Mouse (Mus musculus): ENCODE measurements around the gene Itgav.
"Not testable (repeated sequence)": the region's sequence is repeated elsewhere in the genome, so short reads cannot be mapped to it uniquely, and the experiment has no call there.

The Itgav gene

DNA sequence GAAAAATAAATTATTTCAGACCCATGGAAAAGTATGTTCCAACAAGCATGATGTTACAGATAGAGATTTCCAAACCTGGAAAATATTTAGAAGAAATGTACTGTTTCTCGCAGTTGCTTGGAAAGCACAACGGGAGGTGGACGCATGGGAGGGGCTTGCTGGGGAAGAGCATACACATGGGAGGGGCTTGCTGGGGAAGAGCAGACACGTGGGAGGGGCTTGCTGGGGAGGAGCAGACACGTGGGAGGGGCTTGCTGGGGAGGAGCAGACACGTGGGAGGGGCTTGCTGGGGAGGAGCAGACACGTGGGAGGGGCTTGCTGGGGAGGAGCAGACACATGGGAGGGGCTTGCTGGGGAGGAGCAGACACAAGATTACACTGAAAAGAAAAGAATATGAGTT lies 10.9 kb upstream of the Itgav start:
- not testable (repeated sequence) for DNase-seq

DNA sequence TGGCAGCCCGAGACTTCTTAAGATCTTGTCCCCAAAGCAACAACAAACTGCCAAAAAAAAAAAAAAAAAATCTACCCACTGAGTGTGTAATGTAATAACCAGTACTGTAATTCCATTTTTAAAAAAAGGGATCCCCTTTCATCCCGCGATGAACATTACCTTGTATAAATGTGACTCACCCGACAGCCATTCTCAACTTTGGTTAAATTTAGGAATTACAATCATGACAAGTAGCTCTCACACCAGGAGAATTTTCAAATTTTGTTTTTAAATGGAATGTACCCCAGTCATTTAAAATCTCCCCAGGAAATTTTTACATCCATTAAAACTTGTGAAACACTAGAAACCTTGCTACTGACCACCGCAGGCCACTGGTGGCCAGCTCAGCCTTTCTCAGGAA lies 10.3 kb upstream of the Itgav start:
- no peak for DNase-seq

DNA sequence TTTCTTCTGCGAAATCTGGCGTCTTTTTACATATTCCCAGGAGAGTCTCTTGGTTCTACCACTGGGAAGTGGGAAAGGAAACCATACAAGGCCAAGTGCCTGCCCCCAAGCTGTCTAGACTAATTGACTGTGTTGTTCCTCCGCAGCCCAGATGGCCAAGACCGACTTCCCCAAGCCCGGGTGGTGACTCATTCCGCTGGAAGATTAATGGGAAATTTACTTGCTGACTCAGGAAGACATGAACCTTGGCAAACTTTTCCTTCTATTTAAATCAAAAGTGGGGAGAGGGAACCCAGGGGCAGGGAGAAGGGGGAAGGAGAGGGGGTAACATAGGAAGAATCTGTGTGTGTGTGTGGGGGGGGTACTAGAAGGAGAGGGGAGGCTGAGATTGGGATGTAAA lies 9.4 kb upstream of the Itgav start:
- no peak for DNase-seq

DNA sequence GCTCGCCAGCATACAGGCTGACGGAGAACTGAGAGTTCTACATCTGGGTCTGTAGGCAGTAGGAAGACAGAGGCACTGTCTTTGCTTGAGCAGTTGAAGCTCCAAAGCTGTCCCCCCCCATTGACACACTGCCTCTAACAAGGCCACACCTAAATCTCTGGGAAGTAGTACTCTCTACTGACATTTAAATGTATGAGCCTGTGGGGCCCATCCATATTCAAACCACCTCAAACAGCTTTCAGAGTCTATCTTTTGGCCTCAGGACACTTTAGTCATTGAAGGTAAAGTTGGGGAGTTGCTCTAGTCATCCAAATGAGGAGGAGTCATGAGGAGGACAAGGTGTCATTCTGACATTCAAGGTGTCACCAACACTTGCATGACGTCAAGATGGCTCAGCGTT lies 5.9 kb upstream of the Itgav start:
- no peak for DNase-seq

DNA sequence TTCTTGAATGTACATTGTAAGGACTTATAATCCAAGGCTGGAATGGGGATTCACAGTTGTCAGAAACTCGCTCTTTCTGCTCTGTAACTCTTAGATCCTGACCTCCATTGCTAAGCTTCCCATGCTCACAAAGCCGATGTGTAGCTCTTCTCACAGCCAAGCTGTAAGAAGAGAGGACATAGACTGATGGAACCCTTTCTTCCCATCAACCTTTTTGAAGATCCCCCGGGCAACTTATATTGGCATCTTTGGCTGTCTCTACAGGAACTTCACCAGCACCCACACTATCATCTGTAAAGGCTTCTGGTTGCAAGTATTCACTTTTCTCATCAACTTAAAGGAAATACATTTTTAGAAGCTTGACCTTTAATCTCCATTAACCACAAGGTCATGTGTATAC lies 2.6 kb upstream of the Itgav start:
- DNase-seq = no peak

DNA sequence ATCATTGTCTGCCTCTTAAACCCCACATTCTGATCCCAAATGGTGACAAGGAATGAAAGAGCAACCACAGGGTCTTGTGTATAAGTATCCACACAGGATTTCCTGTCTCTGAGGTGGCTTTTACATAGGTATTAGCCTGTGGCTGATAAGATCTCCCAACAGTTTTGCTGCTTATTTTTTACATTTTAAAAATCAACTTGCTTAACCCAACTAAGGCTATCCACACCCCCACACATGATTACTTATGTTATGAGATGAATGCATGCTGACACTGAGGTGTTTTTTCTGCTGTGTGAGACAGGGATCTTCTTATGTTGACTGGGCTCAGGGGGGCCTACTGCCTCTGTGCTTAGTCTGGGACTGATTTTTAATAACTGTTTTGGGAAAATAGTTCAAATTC lies 1.3 kb upstream of the Itgav start:
- no peak for DNase-seq

DNA sequence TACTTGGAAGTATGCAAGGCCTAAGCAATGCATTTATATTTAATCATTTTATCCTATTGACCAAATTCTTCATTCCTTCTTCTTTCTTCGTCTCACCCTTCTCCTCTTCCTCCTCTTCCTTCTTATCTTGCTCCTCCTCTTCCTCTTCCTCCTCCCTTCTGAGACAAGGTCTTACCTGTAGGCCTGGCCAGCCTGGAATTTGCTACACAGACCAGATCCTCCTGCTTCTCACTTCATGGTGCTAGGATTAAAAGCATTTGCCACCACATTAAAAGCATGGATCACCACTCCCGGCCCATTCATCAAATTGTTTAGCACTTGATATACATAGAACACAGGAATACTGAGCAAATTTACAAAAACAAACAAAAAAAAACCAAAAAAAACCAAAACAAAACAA lies 851 bp upstream of the Itgav start:
- DNase-seq = no peak

DNA sequence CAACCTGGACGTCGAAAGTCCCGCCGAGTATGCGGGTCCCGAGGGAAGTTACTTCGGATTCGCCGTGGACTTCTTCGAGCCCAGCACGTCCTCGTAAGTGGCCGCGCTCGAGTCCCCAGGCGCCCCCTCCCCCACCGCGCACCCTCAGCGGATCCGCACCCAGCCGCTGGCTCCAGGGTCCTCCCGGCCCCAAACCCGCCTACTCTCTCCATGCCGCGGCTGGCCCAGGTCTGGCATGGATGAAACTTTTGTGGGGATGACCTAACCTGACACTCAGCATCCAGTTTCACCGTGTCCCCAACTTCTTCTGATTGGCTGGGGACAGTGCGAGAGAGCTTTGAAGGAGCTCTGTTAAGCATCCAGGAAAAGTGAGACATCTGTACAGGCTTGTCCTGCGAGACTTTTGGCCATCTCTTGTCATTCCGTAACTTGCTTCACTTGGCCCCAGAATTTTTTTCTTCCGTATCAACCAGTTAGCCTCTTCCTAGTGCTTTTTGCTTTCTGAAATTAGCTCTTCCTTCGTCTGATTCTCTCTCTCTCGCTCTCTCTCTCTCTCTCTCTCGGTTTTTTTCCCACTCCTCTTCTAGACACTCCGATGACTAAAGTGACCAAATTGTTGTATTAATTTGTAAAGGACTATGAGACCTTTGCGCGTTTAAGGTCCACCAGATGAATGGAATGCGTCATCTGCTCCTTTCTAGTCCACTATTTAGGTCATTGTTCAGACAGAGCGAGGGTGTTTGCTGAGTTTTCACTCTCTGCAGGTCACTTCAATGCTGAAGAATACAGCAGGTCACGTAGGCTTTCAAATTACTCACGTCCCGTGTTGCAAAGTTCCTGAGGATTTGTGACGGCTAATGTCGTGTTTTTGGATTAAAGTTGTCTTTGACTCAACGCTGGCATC lies 882 bp downstream of the Itgav start:
- DNase-seq = peak; percentile 37

DNA sequence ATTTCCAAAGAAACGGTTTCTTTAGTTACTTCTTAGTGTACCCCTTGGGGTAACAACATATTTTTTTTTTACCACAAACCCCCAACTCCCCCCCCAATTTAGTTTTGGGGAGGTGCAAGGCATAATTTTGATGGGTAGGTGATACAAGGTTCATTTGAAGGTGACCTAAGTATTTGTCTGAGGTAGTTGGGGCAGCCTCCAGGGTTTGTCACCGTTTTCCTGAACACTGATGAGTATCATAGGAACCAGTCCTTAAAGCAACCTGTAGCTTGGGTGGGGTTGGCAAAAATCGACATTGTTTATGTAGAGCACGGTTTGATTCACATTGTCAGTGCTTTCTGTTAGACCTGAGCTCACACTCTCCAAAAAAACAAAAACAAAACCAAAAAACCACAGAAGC lies 1.6 kb downstream of the Itgav start:
- no peak for DNase-seq

DNA sequence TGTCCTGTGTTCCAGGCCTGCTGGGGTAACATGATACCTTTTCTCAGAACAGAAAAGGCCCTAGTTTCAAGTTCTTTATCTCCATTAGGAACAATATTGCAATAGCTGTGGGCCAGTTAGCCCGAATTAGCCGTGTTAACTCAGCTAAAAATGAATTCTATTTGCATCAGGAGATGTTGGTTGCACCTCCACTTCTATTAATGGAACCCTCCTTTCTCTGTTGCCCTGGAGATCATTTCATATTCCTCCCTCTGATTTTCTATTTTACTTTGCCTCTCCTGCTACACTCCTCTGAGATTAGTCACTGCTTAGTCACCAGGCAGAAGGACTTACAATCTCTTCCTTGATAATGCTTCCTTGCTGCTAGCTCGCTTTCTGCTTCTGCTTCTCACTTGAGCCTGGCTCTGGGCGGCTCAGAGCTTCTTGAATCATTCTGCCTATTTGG lies 4.1 kb downstream of the Itgav start:
- no peak for DNase-seq

DNA sequence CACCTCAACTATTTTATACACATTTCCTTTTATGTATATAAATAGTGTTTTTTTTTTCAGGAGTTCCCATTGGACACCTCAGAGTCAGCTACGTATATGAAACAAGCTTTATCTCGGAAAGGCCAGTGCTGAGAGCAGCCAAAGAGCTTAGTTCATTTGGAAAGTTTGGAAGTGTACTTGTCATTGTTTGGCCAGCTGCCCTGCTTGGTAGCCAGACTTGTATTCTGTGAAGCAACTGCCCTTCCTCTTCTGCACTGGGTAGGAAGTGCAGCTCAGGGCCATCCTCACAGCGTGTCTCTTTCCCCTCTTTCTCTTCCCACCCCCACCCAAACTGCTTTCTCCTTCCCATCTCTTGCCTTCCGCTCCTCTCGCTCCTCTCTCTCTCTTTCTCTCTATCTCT lies 5.1 kb downstream of the Itgav start:
- no peak for DNase-seq

DNA sequence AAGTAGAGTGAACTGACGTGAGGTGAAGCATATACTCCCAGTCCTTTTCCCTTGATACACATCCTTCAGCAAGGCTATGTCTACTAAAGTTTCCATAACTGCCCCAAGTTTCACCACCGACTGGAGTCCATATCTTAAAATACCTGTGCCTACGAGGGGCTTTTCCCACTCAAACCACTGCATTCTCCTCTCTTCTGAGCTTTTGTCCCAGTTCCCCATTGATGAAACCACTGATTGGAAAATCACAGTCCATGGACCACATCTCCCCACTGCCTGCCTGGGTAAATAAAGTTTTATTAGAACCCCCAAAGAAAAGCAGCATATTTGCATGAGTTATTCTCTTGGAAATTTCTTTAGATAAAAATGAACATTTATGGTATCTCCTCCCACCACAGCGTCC lies 8.7 kb downstream of the Itgav start:
- DNase-seq = no peak

DNA sequence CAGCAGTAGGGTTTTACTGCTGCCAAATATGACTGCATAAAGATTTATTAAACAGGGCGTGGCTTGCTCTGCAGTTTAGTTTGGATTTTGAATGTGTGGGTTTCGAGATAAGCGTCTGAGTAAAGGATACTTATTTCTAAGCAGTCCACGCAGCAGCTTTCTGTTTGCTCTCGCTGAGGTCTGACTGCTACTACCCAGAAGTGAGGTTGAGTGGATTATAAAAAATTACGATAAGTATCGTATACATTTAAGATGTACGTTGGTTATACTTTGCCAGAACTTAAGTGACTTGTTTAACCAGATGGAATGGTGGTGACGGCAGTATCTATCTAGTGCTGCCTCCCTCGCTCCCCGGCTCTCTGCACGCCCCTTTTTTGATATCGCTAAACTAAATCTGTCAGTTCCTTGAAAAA lies 9.8 kb downstream of the Itgav start:
- DNase-seq = no peak

DNA sequence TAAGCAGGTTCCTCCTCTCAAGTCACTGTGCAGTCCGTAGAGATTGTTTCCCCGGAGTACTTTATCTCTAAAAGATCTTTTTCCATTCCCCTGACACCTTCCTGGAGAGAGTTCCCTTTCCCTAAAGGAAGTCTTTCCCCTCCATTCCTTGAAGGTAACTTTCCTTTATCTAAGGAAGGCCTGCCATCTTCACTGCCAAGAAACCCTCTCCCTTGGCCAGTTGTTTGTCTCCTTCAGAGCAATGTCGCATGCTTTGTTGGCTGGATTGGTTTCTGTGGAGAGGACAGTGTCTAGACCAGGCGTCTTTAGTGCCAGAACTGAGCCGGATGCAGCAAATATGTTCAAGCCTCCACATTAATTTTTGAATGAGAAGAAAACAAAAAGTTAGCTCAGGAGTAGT lies 11.1 kb downstream of the Itgav start:
- no peak for DNase-seq

DNA sequence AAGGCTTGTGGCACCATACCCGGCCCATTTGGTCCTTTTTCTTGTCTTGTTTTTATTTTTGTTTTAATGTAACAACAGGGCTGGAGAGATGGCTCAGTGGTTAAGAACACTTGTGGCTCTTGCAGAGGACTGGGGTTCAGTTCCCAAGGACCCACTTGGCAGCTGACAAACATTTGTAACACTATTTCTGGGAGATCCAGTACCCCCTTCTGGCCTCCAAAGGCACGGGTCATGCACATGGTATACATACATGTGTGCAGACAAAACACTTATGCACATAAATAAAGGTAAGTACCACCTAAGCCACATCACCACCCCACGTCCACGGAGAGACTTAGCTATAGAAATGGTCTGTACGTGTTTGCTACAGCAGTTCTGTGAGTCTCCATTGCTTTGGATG lies 12.6 kb downstream of the Itgav start:
- DNase-seq = no peak

DNA sequence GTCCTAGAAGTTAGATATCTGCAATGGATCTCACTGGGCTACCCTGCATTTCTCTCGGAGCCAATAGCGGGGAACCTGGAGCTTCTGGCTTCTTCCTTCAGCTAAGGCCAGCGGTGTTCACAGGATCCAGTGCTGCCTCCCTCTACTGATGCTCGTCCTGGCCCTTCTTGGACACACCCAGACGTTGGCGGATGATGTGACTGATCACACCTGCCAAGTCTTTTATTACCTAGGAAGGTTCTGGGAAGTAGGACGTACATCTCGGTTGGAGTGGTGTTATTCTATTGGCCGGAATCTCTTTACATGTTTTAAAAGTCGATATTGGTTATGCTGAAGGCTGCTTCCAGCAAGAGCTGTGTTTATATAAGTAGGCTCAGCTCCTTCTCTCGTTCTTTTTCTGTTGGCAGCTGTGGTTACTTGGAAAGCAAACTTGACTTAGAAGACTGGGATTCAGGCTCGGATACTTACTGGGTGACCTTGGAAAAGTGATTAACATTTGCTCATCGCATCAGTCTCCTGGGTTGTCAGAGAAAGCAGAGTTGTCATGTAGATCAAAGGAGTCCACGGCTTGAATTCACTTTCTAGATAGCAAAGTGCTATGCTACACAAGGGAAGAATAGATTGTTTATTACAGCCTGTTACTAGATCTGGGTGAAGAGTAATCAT lies 14.5 kb downstream of the Itgav start:
- no peak for DNase-seq

DNA sequence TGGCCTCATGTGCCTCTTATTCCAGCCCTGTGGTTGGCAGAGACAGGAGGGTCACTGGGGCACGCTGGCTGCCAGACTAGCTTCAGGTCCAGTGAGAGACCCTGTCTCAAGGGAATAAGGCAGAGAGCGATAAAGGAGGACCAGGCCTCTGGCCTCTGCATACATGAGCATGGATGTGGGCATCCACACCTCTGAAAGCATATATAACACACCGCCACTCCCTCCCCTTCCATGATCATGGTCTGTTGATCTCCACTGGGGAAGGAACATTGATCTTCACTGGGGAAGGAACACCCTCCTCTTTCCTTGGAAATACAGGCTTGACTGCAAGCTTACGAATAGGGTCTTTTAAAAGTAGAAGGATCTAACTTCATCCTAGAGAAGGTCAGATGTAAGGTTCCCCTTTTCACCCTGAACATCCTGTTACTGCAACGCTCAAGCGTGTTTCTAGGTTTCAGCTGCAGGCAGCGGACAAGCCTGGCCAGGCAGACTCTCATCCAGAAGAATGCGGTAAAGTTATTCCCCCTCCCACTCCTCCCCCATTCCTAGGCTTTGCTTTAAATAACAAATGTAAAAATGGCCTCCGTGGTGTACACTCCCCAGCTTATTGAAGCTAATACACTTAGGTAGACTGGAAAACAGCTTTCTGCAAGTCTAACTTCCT lies 15.4 kb downstream of the Itgav start:
- no peak for DNase-seq

DNA sequence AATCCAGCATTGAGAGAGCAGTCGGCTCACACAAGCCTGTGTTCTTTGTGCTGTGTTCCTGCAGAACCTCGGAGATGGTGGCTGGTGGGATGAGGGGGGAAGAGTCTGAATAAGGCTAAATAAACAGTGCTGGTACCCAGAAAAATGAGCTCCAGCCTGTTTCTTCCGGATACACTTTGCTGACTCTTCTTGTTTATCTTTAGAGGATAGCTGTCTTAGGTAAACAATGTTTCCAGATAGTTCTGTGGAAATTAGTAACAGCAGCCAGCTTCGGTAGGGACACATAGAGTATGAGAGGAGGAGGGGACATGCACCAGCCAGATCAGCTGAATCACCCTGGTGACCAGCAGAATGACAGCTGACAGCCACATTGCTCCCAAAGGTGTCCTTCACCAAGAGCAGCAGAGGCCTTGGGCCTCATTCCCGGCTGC lies 16.4 kb downstream of the Itgav start:
- DNase-seq = no peak

DNA sequence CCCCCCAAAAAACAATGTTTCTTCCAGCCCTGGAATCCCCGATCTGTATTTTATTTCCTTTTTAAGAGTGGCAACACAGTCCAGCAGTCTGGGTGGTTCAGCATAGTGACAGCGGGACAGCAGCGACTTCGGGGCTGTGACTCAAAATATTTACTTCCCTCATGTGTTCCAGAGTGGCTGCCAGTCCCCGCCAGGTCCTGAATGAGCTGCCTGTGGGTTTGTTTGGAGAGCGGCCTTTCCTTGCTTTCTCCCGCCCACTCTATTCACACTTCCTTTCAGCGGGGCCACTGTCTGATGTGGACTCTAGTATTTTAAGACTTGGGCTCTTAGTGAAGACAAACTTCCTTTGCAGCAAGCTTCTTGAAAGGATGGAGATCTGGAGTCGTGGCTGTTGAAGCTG lies 18.0 kb downstream of the Itgav start:
- no peak for DNase-seq

DNA sequence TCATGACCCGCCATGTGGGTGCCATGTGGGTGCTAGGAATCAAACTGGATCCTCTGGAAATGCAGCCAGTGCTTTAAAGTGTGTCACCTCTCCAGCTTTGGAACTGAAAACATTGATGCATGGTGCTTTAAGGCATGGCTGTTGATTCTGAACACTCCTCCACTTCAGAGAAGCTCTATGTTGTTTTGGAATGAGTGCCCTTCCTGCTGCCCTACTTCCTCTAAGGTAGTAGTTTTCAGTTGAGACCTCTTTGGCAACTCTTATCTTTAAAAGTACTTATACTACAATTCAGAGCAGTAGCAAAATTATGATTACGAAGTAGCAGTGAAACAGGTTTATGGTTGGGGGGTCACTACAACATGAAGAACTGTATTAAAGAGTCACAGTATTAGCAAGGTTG lies 18.6 kb downstream of the Itgav start:
- DNase-seq = no peak

DNA sequence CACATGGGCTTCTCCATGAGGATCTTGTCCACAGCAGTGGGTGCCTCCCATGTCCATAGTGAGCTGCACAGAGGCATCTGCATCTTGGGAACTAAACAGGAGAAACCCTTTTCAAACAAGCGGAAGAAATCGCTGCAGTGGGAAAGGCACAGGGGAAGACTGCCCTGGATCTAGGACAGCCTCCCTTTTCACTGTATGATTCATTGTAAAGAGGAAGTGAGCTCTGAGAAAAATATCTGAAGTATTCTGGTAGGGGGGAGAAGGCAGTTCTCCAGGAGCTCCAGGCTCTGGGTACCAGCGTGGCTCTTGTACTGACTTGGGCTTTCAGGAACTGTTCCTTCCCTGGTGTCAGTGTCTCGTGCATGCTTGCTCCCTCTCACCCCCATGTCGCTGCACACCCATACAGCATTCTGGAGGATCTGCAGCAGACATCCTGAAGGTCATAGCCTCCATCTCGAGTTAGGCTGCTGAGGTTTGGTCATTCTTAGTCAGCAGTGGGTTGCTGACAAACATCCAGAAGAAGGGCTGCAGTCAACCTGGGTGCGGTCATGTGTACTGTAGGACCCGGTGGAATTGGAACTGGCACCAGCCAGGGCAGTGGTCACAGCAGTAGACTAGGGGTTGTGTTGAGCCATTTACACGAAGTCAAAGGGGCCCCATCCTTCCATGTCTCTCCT lies 20.2 kb downstream of the Itgav start:
- no peak for DNase-seq

DNA sequence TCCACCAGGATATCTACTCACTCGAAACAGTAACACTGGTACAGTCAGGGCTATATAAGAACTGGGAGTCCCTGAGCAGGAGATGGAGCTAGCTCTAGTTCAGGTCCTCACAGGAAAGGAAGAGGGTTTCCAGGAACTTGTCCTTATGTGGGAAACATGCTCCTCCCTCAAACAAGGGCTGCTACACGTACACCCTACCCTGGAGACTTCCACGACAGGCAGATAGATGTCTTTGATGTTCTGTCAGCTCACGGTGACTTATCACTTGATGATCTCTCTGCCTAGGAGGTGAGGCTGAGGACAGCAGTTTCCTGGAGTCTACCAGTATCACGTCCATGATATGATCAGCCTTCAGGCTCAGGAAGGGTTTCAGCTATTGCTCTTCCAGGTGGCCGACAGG lies 21.1 kb downstream of the Itgav start:
- DNase-seq = no peak

DNA sequence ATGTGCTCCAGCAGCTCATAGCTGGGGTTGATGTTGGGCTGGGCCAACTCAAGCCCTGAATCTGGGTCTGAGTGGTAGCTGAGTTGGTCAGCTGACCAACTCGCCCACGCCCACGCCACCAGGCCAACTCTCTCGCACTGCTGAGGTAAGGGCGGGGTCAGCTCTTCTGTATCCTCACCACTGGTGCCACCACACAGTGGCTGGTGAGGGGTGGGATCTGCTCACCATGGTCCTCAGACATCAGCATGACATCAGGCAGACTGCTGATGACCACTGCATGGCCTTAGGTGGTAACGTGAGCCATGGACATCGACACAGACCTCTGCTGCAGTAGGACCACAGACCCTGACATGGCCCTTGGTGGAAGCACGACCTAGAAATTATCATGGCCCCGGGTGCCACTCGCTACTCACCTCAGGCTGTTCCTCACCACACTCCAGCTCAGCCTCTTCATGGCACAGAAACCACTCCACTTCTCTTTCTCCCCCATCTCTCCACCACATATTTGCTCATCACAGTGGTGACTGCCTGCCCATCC lies 24.5 kb downstream of the Itgav start:
- DNase-seq = no peak

Data from cerebellum, adult 8-10 months (tissue).